Mouse (Mus musculus) kidney, embryonic 14.5 days (tissue): ENCODE measurements at regions not wholly inside any gene's neighbourhood (a gene's known extent, or its start where the extent isn't known, plus 50 kb on each side); places are given as distances from the start of the nearest gene placed in this dataset.
"Not testable (repeated sequence)": the region's sequence is repeated elsewhere in the genome, so short reads cannot be mapped to it uniquely, and the experiment has no call there.

ENCODE experiments used
- ATAC-seq: fragments of 200-750 bp; cut with Nextera tagmentation; 2 replicates; pipeline ENCODE4 v1.8.0; 2017; ENCODE audit warnings: moderate number of reproducible peaks, mild to moderate bottlenecking, moderate TSS enrichment, moderate library complexity; ENCODE audit not compliant: low FRiP score, low TSS enrichment
- H3K27ac ChIP-seq: fragments of 300-500 bp; sonication (generic); 2 replicates; pipeline ENCODE4 v1.5.1; 2014; ENCODE audit warnings: low read depth, mild to moderate bottlenecking, low read length, moderate library complexity, mixed read lengths
- H3K27me3 ChIP-seq: fragments of 300-500 bp; sonication (generic); 2 replicates; pipeline ENCODE4 v1.6.1; 2014; ENCODE audit warnings: mild to moderate bottlenecking, low read length; ENCODE audit not compliant: control insufficient read depth, insufficient read depth
- H3K36me3 ChIP-seq: fragments of 300-500 bp; sonication (generic); 2 replicates; pipeline ENCODE4 v1.6.1; 2014; ENCODE audit warnings: low read length, mixed read lengths; ENCODE audit not compliant: control insufficient read depth, insufficient read depth
- H3K4me1 ChIP-seq: fragments of 300-500 bp; sonication (generic); 2 replicates; pipeline ENCODE4 v1.6.1; 2014; ENCODE audit warnings: low read length, mixed read lengths; ENCODE audit not compliant: control insufficient read depth, insufficient read depth
- H3K4me2 ChIP-seq: fragments of 300-500 bp; sonication (generic); replicated peaks from 2 replicates; pipeline ENCODE4 v1.6.1; 2014; ENCODE audit warnings: low read depth, mild to moderate bottlenecking, low read length
- H3K4me3 ChIP-seq: fragments of 300-500 bp; sonication (generic); 2 replicates; pipeline ENCODE4 v1.5.1; 2014; ENCODE audit warnings: mild to moderate bottlenecking, low read length
- H3K9ac ChIP-seq: fragments of 300-500 bp; sonication (generic); 2 replicates; pipeline ENCODE4 v1.6.1; 2014; ENCODE audit warnings: low read depth, mild to moderate bottlenecking, low read length, moderate library complexity
- H3K9me3 ChIP-seq: fragments of 300-500 bp; sonication (generic); 2 replicates; pipeline ENCODE4 v1.6.1; 2016; ENCODE audit warnings: low read length; ENCODE audit not compliant: control insufficient read depth
- WGBS: fragments of 180-500 bp; shearing (Covaris S2); extraction: QIAGEN DNeasy Blood & Tissue Kit; methylation state at CpG from one replicate; pipeline ENCODE4 v1.1.7; 2014; 5-methylcytosine and 5-hydroxymethylcytosine counted together

GRCm38 (mm10) chr3:117169740-117170139 is 190.9 kb downstream of the Plppr4 start:
- Histone ChIP-seq H3K27ac (no peak overlapping the region), H3K9ac (no peak overlapping the region), H3K4me1 (no peaks in the 10 kb centered on the region), H3K4me2 (no peak overlapping the region), H3K4me3 (no peak overlapping the region), H3K27me3 (no peaks in the 10 kb centered on the region), H3K9me3 (peaks cover 4% of the 10 kb centered on the region; the same call in 1 of the 2 replicates), H3K36me3 (no peaks in the 10 kb centered on the region)
- whole genome bisulfite sequencing = 81% methylated on average over 2 of the region's 2 CpGs
- ATAC-seq = no peak

- H3K27ac ChIP-seq = no peak overlapping the region
- H3K9ac ChIP-seq = no peak overlapping the region
- ATAC-seq = no peak
- 76% methylated on average over 1 of the region's 1 CpGs for WGBS
- no peak overlapping the region for H3K4me2 ChIP-seq
- H3K27me3 ChIP-seq = no peaks in the 10 kb centered on the region
- no peak overlapping the region for H3K4me3 ChIP-seq
- H3K4me1 ChIP-seq = no peaks in the 10 kb centered on the region
- no peaks in the 10 kb centered on the region for H3K9me3 ChIP-seq
- H3K36me3 ChIP-seq = no peaks in the 10 kb centered on the region
These were observed 194.3 kb upstream of the Palmd start for GRCm38 (mm10) chr3:117163046-117163445.

- H3K9me3 ChIP-seq, H3K27ac ChIP-seq, ATAC-seq, H3K4me2 ChIP-seq, H3K27me3 ChIP-seq, H3K9ac ChIP-seq, H3K4me1 ChIP-seq, H3K36me3 ChIP-seq, H3K4me3 ChIP-seq: not testable (repeated sequence)
- 88% methylated on average over 3 of the region's 3 CpGs for WGBS
These were observed 191.9 kb upstream of the Palmd start for GRCm38 (mm10) chr3:117160689-117161088.

- WGBS = 94% methylated on average over 6 of the region's 6 CpGs
- H3K9ac ChIP-seq = no peak overlapping the region
- H3K9me3 ChIP-seq = no peaks in the 10 kb centered on the region
- H3K4me2 ChIP-seq = no peak overlapping the region
- H3K4me3 ChIP-seq = no peak overlapping the region
- H3K36me3 ChIP-seq = no peaks in the 10 kb centered on the region
- no peaks in the 10 kb centered on the region for H3K27me3 ChIP-seq
- no peak for ATAC-seq
- no peak overlapping the region for H3K27ac ChIP-seq
- no peaks in the 10 kb centered on the region for H3K4me1 ChIP-seq
These were observed 186.5 kb upstream of the Palmd start for GRCm38 (mm10) chr3:117155274-117155673.

- Histone ChIP-seq H3K9ac (no peak overlapping the region), H3K4me2 (no peak overlapping the region), H3K27ac (no peak overlapping the region), H3K9me3 (no peaks in the 10 kb centered on the region), H3K4me1 (no peaks in the 10 kb centered on the region), H3K36me3 (no peaks in the 10 kb centered on the region), H3K27me3 (no peaks in the 10 kb centered on the region), H3K4me3 (no peak overlapping the region)
- WGBS = 73% methylated on average over 2 of the region's 2 CpGs
- ATAC-seq = no peak
These were observed 184.3 kb upstream of the Palmd start for GRCm38 (mm10) chr3:117153011-117153473.

GRCm38 (mm10) chr3:117152414-117152813 is 183.6 kb upstream of the Palmd start:
- no peak for ATAC-seq
- H3K9ac ChIP-seq = no peak overlapping the region
- no peak overlapping the region for H3K4me2 ChIP-seq
- H3K4me3 ChIP-seq = no peak overlapping the region
- no peaks in the 10 kb centered on the region for H3K27me3 ChIP-seq
- WGBS = 87% methylated on average over 8 of the region's 8 CpGs
- H3K4me1 ChIP-seq = no peaks in the 10 kb centered on the region
- no peak overlapping the region for H3K27ac ChIP-seq
- H3K9me3 ChIP-seq = peaks cover 4% of the 10 kb centered on the region; the same call in 1 of the 2 replicates
- H3K36me3 ChIP-seq = no peaks in the 10 kb centered on the region

GRCm38 (mm10) chr3:117147414-117147813 is 178.6 kb upstream of the Palmd start:
- H3K4me1 ChIP-seq = no peaks in the 10 kb centered on the region
- H3K9me3 ChIP-seq = peaks cover 4% of the 10 kb centered on the region; the same call in 1 of the 2 replicates
- no peak overlapping the region for H3K4me2 ChIP-seq
- no peak overlapping the region for H3K27ac ChIP-seq
- no peaks in the 10 kb centered on the region for H3K27me3 ChIP-seq
- H3K9ac ChIP-seq = no peak overlapping the region
- no peaks in the 10 kb centered on the region for H3K36me3 ChIP-seq
- ATAC-seq = no peak
- 95% methylated on average over 2 of the region's 2 CpGs for WGBS
- no peak overlapping the region for H3K4me3 ChIP-seq

- Histone ChIP-seq H3K36me3 (no peaks in the 10 kb centered on the region), H3K9me3 (no peaks in the 10 kb centered on the region), H3K27me3 (no peaks in the 10 kb centered on the region), H3K4me1 (no peaks in the 10 kb centered on the region), H3K27ac (no peak overlapping the region), H3K9ac (no peak overlapping the region), H3K4me3 (no peak overlapping the region), H3K4me2 (no peak overlapping the region)
- 83% methylated on average over 2 of the region's 2 CpGs for WGBS
- ATAC-seq = no peak
These were observed 171.0 kb upstream of the Palmd start for GRCm38 (mm10) chr3:117139835-117140234.

GRCm38 (mm10) chr3:117138720-117139119 is 169.9 kb upstream of the Palmd start:
- H3K4me1 ChIP-seq = no peaks in the 10 kb centered on the region
- no peaks in the 10 kb centered on the region for H3K36me3 ChIP-seq
- H3K4me3 ChIP-seq = no peak overlapping the region
- H3K4me2 ChIP-seq = no peak overlapping the region
- WGBS = 79% methylated on average over 7 of the region's 7 CpGs
- no peaks in the 10 kb centered on the region for H3K27me3 ChIP-seq
- no peak overlapping the region for H3K9ac ChIP-seq
- no peak for ATAC-seq
- H3K27ac ChIP-seq = no peak overlapping the region
- no peaks in the 10 kb centered on the region for H3K9me3 ChIP-seq
